Mouse (Mus musculus) midbrain, embryonic 10.5 days (tissue): ENCODE data around the gene Rhof. TPM values are rescaled to one million over a fixed set of nuclear protein-coding genes. Genes with fewer than 3 reads are reported as not detected.

ENCODE experiments used
- DNase-seq: peaks from one replicate; pipeline ENCODE4 v3.0.0-alpha.2; 2017; ENCODE audit warnings: low spot score
- H3K27ac ChIP-seq: fragments of 300-500 bp; sonication (generic); replicated peaks from 2 replicates; pipeline ENCODE4 v1.5.1; 2016; ENCODE audit warnings: mild to moderate bottlenecking
- H3K27me3 ChIP-seq: fragments of 300-500 bp; sonication (generic); 2 replicates; pipeline ENCODE4 v1.6.1; 2016; ENCODE audit warnings: low read depth, mild to moderate bottlenecking; ENCODE audit not compliant: poor library complexity, severe bottlenecking
- H3K36me3 ChIP-seq: fragments of 300-500 bp; sonication (generic); 2 replicates; pipeline ENCODE4 v1.6.1; 2016; ENCODE audit warnings: mild to moderate bottlenecking, moderate library complexity
- H3K4me1 ChIP-seq: fragments of 300-500 bp; sonication (generic); 2 replicates; pipeline ENCODE4 v1.6.1; 2016
- H3K4me3 ChIP-seq: fragments of 300-500 bp; sonication (generic); 2 replicates; pipeline ENCODE4 v1.5.1; 2016; ENCODE audit warnings: mild to moderate bottlenecking, moderate library complexity
- H3K9me3 ChIP-seq: fragments of 300-500 bp; sonication (generic); replicated peaks from 2 replicates; pipeline ENCODE4 v1.6.1; 2016; ENCODE audit warnings: mild to moderate bottlenecking
- WGBS: fragments of 180-500 bp; shearing (Covaris S2); methylation state at CpG from one replicate; pipeline ENCODE4 v1.1.7; 2016; 5-methylcytosine and 5-hydroxymethylcytosine counted together
- polyA plus RNA-seq: library from polyadenylated mRNA; unstranded; fragments of >200 nt; fragmentation: Nextera tagmentation; extraction: Ambion mirVana; gene quantifications from 2 replicates; pipeline ENCODE4 v1.2.1, GENCODE M21; 2016

Gene Rhof
- polyA plus RNA-seq, 1 experiment from 2014 or later, result 1.4 TPM

GRCm38 (mm10) chr5:123114109-123114508 is 18.4 kb downstream of the Rhof start:
- Histone ChIP-seq H3K36me3 (peaks cover 3% of the 10 kb centered on the region; the same call in 1 of the 2 replicates), H3K4me1 (peaks cover 22% of the 10 kb centered on the region), H3K27me3 (no peaks in the 10 kb centered on the region), H3K27ac (no peak overlapping the region), H3K9me3 (no peaks in the 10 kb centered on the region), H3K4me3 (no peak overlapping the region)
- DNase-seq, result no peak
- WGBS, result 76% methylated on average over 11 of the region's 11 CpGs

- H3K9me3 ChIP-seq, result no peaks in the 10 kb centered on the region
- 82% methylated on average over 13 of the region's 13 CpGs for WGBS
- no peak overlapping the region; the same call in 1 of the 2 replicates for H3K27ac ChIP-seq
- H3K4me3 ChIP-seq, result no peak overlapping the region
- peaks cover 25% of the 10 kb centered on the region for H3K4me1 ChIP-seq
- no peak for DNase-seq
- no peaks in the 10 kb centered on the region for H3K27me3 ChIP-seq
- no peaks in the 10 kb centered on the region for H3K36me3 ChIP-seq
Observed at GRCm38 (mm10) chr5:123110296-123110721, 22.2 kb downstream of the Rhof start.

- Histone ChIP-seq H3K4me3 (0 out of 2 replicates have a peak overlapping the region, but pooled peaks have one; percentile 4), H3K4me1 (peaks cover 25% of the 10 kb centered on the region), H3K27me3 (no peaks in the 10 kb centered on the region), H3K9me3 (no peaks in the 10 kb centered on the region), H3K36me3 (no peaks in the 10 kb centered on the region), H3K27ac (no peak overlapping the region)
- 34% methylated on average over 13 of the region's 13 CpGs for WGBS
- DNase-seq, result peak; percentile 53
Observed at GRCm38 (mm10) chr5:123109452-123110203, 22.9 kb downstream of the Rhof start.

GRCm38 (mm10) chr5:123104769-123105168 is 27.7 kb downstream of the Rhof start:
- 88% methylated on average over 6 of the region's 6 CpGs for WGBS
- no peaks in the 10 kb centered on the region for H3K27me3 ChIP-seq

GRCm38 (mm10) chr5:123103556-123103955 is 28.9 kb downstream of the Rhof start:
- Histone ChIP-seq H3K4me1 (0 out of 2 replicates have a peak, but pooled peaks cover 4% of the 10 kb centered on the region), H3K4me3 (no peak overlapping the region), H3K27ac (no peak overlapping the region), H3K27me3 (no peaks in the 10 kb centered on the region), H3K9me3 (no peaks in the 10 kb centered on the region), H3K36me3 (peaks cover 6% of the 10 kb centered on the region; the same call in 1 of the 2 replicates)
- 78% methylated on average over 8 of the region's 8 CpGs for WGBS
- DNase-seq, result no peak

More at GRCm38 (mm10) chr5:123104769-123105168, 27.7 kb downstream of the Rhof start:
- Histone ChIP-seq H3K36me3 (peaks cover 4% of the 10 kb centered on the region; the same call in 1 of the 2 replicates), H3K9me3 (no peaks in the 10 kb centered on the region), H3K4me1 (peaks cover 14% of the 10 kb centered on the region), H3K27ac (no peak overlapping the region), H3K4me3 (no peak overlapping the region)
- DNase-seq, result no peak

- WGBS, result 87% methylated on average over 7 of the region's 7 CpGs
- peaks cover 6% of the 10 kb centered on the region; the same call in 1 of the 2 replicates for H3K36me3 ChIP-seq
Observed at GRCm38 (mm10) chr5:123102376-123102775, 30.1 kb downstream of the Rhof start.

GRCm38 (mm10) chr5:123098487-123098886 is 34.0 kb downstream of the Rhof start:
- H3K27ac ChIP-seq, result no peak overlapping the region
- H3K4me1 ChIP-seq, result 0 out of 2 replicates have a peak, but pooled peaks cover under 1% of the 10 kb centered on the region
- no peaks in the 10 kb centered on the region for H3K27me3 ChIP-seq
- no peak overlapping the region for H3K4me3 ChIP-seq
- no peak for DNase-seq
- H3K36me3 ChIP-seq, result 0 out of 2 replicates have a peak, but pooled peaks cover 6% of the 10 kb centered on the region
- H3K9me3 ChIP-seq, result no peaks in the 10 kb centered on the region
- WGBS, result 77% methylated on average over 2 of the region's 2 CpGs

More at GRCm38 (mm10) chr5:123102376-123102775, 30.1 kb downstream of the Rhof start:
- DNase-seq, result no peak
- H3K4me1 ChIP-seq, result 0 out of 2 replicates have a peak, but pooled peaks cover 4% of the 10 kb centered on the region
- no peaks in the 10 kb centered on the region for H3K9me3 ChIP-seq
- H3K27me3 ChIP-seq, result no peaks in the 10 kb centered on the region
- no peak overlapping the region for H3K27ac ChIP-seq
- H3K4me3 ChIP-seq, result no peak overlapping the region

- Histone ChIP-seq H3K9me3 (no peaks in the 10 kb centered on the region), H3K4me3 (no peak overlapping the region), H3K27ac (no peak overlapping the region), H3K4me1 (no peaks in the 10 kb centered on the region), H3K27me3 (no peaks in the 10 kb centered on the region), H3K36me3 (0 out of 2 replicates have a peak, but pooled peaks cover 6% of the 10 kb centered on the region)
- DNase-seq, result no peak
- 90% methylated on average over 8 of the region's 8 CpGs for WGBS
Observed at GRCm38 (mm10) chr5:123096299-123096698, 36.2 kb downstream of the Rhof start.

- Histone ChIP-seq H3K27me3 (no peaks in the 10 kb centered on the region), H3K27ac (0 out of 2 replicates have a peak overlapping the region, but pooled peaks have one; percentile 14), H3K4me1 (peaks cover 7% of the 10 kb centered on the region), H3K36me3 (no peaks in the 10 kb centered on the region), H3K9me3 (no peaks in the 10 kb centered on the region), H3K4me3 (no peak overlapping the region)
- no peak for DNase-seq
- 91% methylated on average over 25 of the region's 25 CpGs for WGBS
Observed at GRCm38 (mm10) chr5:123094238-123094991, 38.1 kb downstream of the Rhof start.

GRCm38 (mm10) chr5:123093077-123093633 is 39.3 kb downstream of the Rhof start:
- no peak for DNase-seq
- no peaks in the 10 kb centered on the region for H3K27me3 ChIP-seq
- WGBS, result 88% methylated on average over 14 of the region's 14 CpGs
- H3K36me3 ChIP-seq, result no peaks in the 10 kb centered on the region
- no peaks in the 10 kb centered on the region for H3K9me3 ChIP-seq
- no peak overlapping the region for H3K4me3 ChIP-seq
- 0 out of 2 replicates have a peak overlapping the region, but pooled peaks have one; percentile 10 for H3K27ac ChIP-seq
- peaks cover 7% of the 10 kb centered on the region for H3K4me1 ChIP-seq

GRCm38 (mm10) chr5:123090560-123091306 is 41.8 kb downstream of the Rhof start:
- Histone ChIP-seq H3K27me3 (no peaks in the 10 kb centered on the region), H3K4me1 (peaks cover 7% of the 10 kb centered on the region), H3K9me3 (no peaks in the 10 kb centered on the region), H3K27ac (no peak overlapping the region), H3K36me3 (no peaks in the 10 kb centered on the region), H3K4me3 (no peak overlapping the region)
- 84% methylated on average over 10 of the region's 10 CpGs for WGBS
- DNase-seq, result no peak

GRCm38 (mm10) chr5:123088784-123089183 is 43.7 kb downstream of the Rhof start:
- H3K36me3 ChIP-seq, result no peaks in the 10 kb centered on the region
- no peak overlapping the region for H3K4me3 ChIP-seq
- H3K27ac ChIP-seq, result no peak overlapping the region
- H3K27me3 ChIP-seq, result no peaks in the 10 kb centered on the region
- WGBS, result 90% methylated on average over 4 of the region's 4 CpGs
- DNase-seq, result no peak
- no peaks in the 10 kb centered on the region for H3K9me3 ChIP-seq
- H3K4me1 ChIP-seq, result peaks cover 7% of the 10 kb centered on the region
